Mouse (Mus musculus): ENCODE measurements at regions not wholly inside any gene's neighbourhood (a gene's known extent, or its start where the extent isn't known, plus 50 kb on each side); places are given as distances from the start of the nearest gene placed in this dataset.

GRCm38 (mm10) chr9:101501706-101502465 lies 250.3 kb upstream of the Ppp2r3a start:
- Histone ChIP-seq H3K4me1 (ENCODE audit: control insufficient read depth in 1 of 2, insufficient read depth in 2 of 2, low read length in 2 of 2) (peaks cover 16 to 19% of the 10 kb centered on the region in 2 experiments; a peak in 3 of 4 replicates), H3K79me2 (ENCODE audit: control insufficient read depth, insufficient read depth, low read length, poor library complexity) (no peaks in the 10 kb centered on the region), H3K27me3 (ENCODE audit: control insufficient read depth in 1 of 2, insufficient read depth in 2 of 2, low read length in 2 of 2) (no peaks in the 10 kb centered on the region), H3K9ac (ENCODE audit: control insufficient read depth, low read depth, low read length, poor library complexity, severe bottlenecking) (no peak overlapping the region), H3K9me3 (replicated peaks; ENCODE audit: insufficient read depth, low read length) (no peaks in the 10 kb centered on the region), H3K27ac (ENCODE audit: control insufficient read depth, low read depth, low read length) (0 out of 2 replicates have a peak overlapping the region, but pooled peaks have one; percentile 25), H3K36me3 (ENCODE audit: control insufficient read depth in 1 of 2, insufficient read depth in 2 of 2, low read length in 2 of 2) (peaks cover 0 to 9% of the 10 kb centered on the region in 2 experiments; a peak in 2 of 4 replicates), H3K4me3 (ENCODE audit: control insufficient read depth in 1 of 2, insufficient read depth in 1 of 2, low read depth in 2 of 2, low read length in 2 of 2) (peak overlapping the region in 1 of 2 experiments; percentile 39; a peak in 2 of 4 replicates)
- 0 out of 2 replicates have a peak, but pooled peaks have one; percentile 11 for TF ChIP-seq ELF1 (IDR thresholded peaks at IDR 0.05; ENCODE audit: low read depth, low read length)
- TF ChIP-seq TCF12 (IDR thresholded peaks at IDR 0.05; ENCODE audit: low read depth, low read length): peak; percentile 94
- peak; percentile 34; the same call in 1 of the 2 replicates for TF ChIP-seq SIN3A (IDR thresholded peaks at IDR 0.05; ENCODE audit: low read length)
- TF ChIP-seq RCOR1 (IDR thresholded peaks at IDR 0.05; ENCODE audit: low read depth, low read length): peak; percentile 75
- 0 out of 2 replicates have a peak, but pooled peaks have one; percentile 19 for TF ChIP-seq KAT2A (conservative IDR thresholded peaks at IDR 0.05; ENCODE audit: low read depth, low read length)
- peak; percentile 75; the same call in 1 of the 2 replicates for TF ChIP-seq MXI1 (IDR thresholded peaks at IDR 0.05; ENCODE audit: low read depth, low read length)
- TF ChIP-seq E2F4 (IDR thresholded peaks at IDR 0.05; ENCODE audit: borderline replicate concordance, low read depth, low read length): no peak
- TF ChIP-seq JUND (IDR thresholded peaks at IDR 0.05; ENCODE audit: low read depth, low read length): peak; percentile 74; the same call in 1 of the 2 replicates
- TF ChIP-seq TBP (IDR thresholded peaks at IDR 0.05; ENCODE audit: low read depth, low read length): no peak
- TF ChIP-seq CTCF (IDR thresholded peaks at IDR 0.05 in 2 of 3, conservative IDR thresholded peaks at IDR 0.05 in 1 of 3; ENCODE audit: control insufficient read depth in 1 of 3, insufficient read depth in 1 of 3, low read depth in 2 of 3, low read length in 3 of 3, poor library complexity in 1 of 3, severe bottlenecking in 1 of 3): no peak
- peak; percentile 30; the same call in 1 of the 2 replicates for TF ChIP-seq MEF2A (IDR thresholded peaks at IDR 0.05; ENCODE audit: extremely low read depth, insufficient replicate concordance, low read depth, low read length, poor library complexity, severe bottlenecking)
- TF ChIP-seq MAX (IDR thresholded peaks at IDR 0.05; ENCODE audit: low read length): 0 out of 2 replicates have a peak, but pooled peaks have one; percentile 3
- TF ChIP-seq EP300 (IDR thresholded peaks at IDR 0.05; ENCODE audit: low read depth in 1 of 2, low read length in 2 of 2): peak; percentile 81 to 92
- no peak for TF ChIP-seq HCFC1 (IDR thresholded peaks at IDR 0.05; ENCODE audit: low read depth, low read length)
- peak; percentile 96 for TF ChIP-seq BHLHE40 (IDR thresholded peaks at IDR 0.05; ENCODE audit: borderline replicate concordance, low read depth, low read length)
- peak; percentile 88 for TF ChIP-seq GATA1 (IDR thresholded peaks at IDR 0.05; ENCODE audit: low read depth, low read length)
- TF ChIP-seq USF1 (IDR thresholded peaks at IDR 0.05; ENCODE audit: low read depth, low read length): peak; percentile 69; the same call in 1 of the 2 replicates
- peak; percentile 58 for TF ChIP-seq TAL1 (IDR thresholded peaks at IDR 0.05; ENCODE audit: low read length)
- TF ChIP-seq MAZ (IDR thresholded peaks at IDR 0.05; ENCODE audit: low read depth, low read length): no peak
- 0 out of 2 replicates have a peak, but pooled peaks have one; percentile 33 for TF ChIP-seq GABPA (IDR thresholded peaks at IDR 0.05; ENCODE audit: low read depth, low read length)
- TF ChIP-seq USF2 (IDR thresholded peaks at IDR 0.05; ENCODE audit: borderline replicate concordance in 1 of 2, insufficient read depth in 1 of 2, low read depth in 1 of 2, low read length in 2 of 2): no peak
- TF ChIP-seq ETS1 (IDR thresholded peaks at IDR 0.05; ENCODE audit: low read depth, low read length): peak; percentile 91
- TF ChIP-seq MAFK (IDR thresholded peaks at IDR 0.05; ENCODE audit: borderline replicate concordance, low read depth, low read length): peak; percentile 43; the same call in 1 of the 2 replicates
- peak; percentile 73 for DNase-seq (ENCODE audit: low read depth, low spot score)

Data from MEL (cell line).